Mouse (Mus musculus) adrenal gland (tissue): Measurements from ENCODE around the gene Sh3pxd2b.
"Not testable (repeated sequence)": the region's sequence is repeated elsewhere in the genome, so short reads cannot be mapped to it uniquely, and the experiment has no call there.

Experiments
- intact Hi-C: fragments of 180-260 bp; cut with DNase I; formaldehyde crosslinking; loops from one replicate; pipeline ENCODE4 v1.15.1; 2025
- long read RNA-seq, 2 experiments: library from polyadenylated mRNA; unstranded; transcript quantifications; one replicate each; pipeline ENCODE4 v2.0.0; 2020; ENCODE audit warnings: borderline replicate concordance in 1 of 2; ENCODE audit not compliant: insufficient replicate concordance in 1 of 2

The Sh3pxd2b gene
- long read RNA-seq, experiment 1, partial matches to known transcripts = 0 of 2 reads
- long read RNA-seq, experiment 1, other reads (novel, unspliced or antisense) = 1 of 2 reads
- long read RNA-seq, experiment 2 = 0 reads

GRCm38 (mm10) chr11:32347607-32348432 lies at the start of gene Sh3pxd2b:
TSS of gene Sh3pxd2b (plus strand) at chr11:32347820.
- intact Hi-C loops = loop anchor here (5.0 kb wide), 1 partner anchor 104 kb away; no protein-coding TSS in a partner anchor

- intact Hi-C loops = no loop called here
These were observed 49.6 kb upstream of the Sh3pxd2b start for GRCm38 (mm10) chr11:32297866-32298531.

GRCm38 (mm10) chr11:32298532-32298918 lies 49.1 kb upstream of the Sh3pxd2b start:
- intact Hi-C loops = no loop called here

GRCm38 (mm10) chr11:32299865-32300264 lies 47.8 kb upstream of the Sh3pxd2b start, which contains the start of gene Hbq1a:
TSS of gene Hbq1a (plus strand) at chr11:32300069.
- intact Hi-C loops = not testable (repeated sequence)

GRCm38 (mm10) chr11:32300279-32301267 lies 47.0 kb upstream of the Sh3pxd2b start:
- intact Hi-C loops = no loop called here

- intact Hi-C loops = no loop called here
These were observed 46.1 kb upstream of the Sh3pxd2b start for GRCm38 (mm10) chr11:32301506-32301905.

GRCm38 (mm10) chr11:32302824-32303419 lies 44.7 kb upstream of the Sh3pxd2b start:
- intact Hi-C loops = no loop called here

GRCm38 (mm10) chr11:32303455-32303854 lies 44.2 kb upstream of the Sh3pxd2b start:
- intact Hi-C loops = no loop called here

- intact Hi-C loops = no loop called here
These were observed 40.6 kb upstream of the Sh3pxd2b start for GRCm38 (mm10) chr11:32307006-32307405.

GRCm38 (mm10) chr11:32309446-32309845 lies 38.2 kb upstream of the Sh3pxd2b start:
- intact Hi-C loops = no loop called here

GRCm38 (mm10) chr11:32309928-32310327 lies 37.7 kb upstream of the Sh3pxd2b start:
- intact Hi-C loops = no loop called here

GRCm38 (mm10) chr11:32316009-32316408 lies 31.6 kb upstream of the Sh3pxd2b start:
- intact Hi-C loops = no loop called here

GRCm38 (mm10) chr11:32320507-32321195 lies 27.0 kb upstream of the Sh3pxd2b start:
- intact Hi-C loops = loop anchor here (5.0 to 10.0 kb wide), 2 partner anchors 106 to 138 kb away; no protein-coding TSS in a partner anchor

GRCm38 (mm10) chr11:32321196-32321565 lies 26.4 kb upstream of the Sh3pxd2b start:
- intact Hi-C loops = loop anchor here (5.0 to 10.0 kb wide), 2 partner anchors 106 to 139 kb away; no protein-coding TSS in a partner anchor

- intact Hi-C loops = loop anchor here (5.0 to 10.0 kb wide), 2 partner anchors 110 to 142 kb away; no protein-coding TSS in a partner anchor
These were observed 23.0 kb upstream of the Sh3pxd2b start for GRCm38 (mm10) chr11:32324609-32325008.

GRCm38 (mm10) chr11:32331075-32331474 lies 16.5 kb upstream of the Sh3pxd2b start:
- intact Hi-C loops = no loop called here

GRCm38 (mm10) chr11:32331861-32332260 lies 15.8 kb upstream of the Sh3pxd2b start:
- intact Hi-C loops = no loop called here

- intact Hi-C loops = no loop called here
These were observed 14.4 kb upstream of the Sh3pxd2b start for GRCm38 (mm10) chr11:32333235-32333634.

- intact Hi-C loops = no loop called here
These were observed 11.1 kb upstream of the Sh3pxd2b start for GRCm38 (mm10) chr11:32336435-32336907.

GRCm38 (mm10) chr11:32339131-32339531 lies 8.5 kb upstream of the Sh3pxd2b start:
- intact Hi-C loops = no loop called here
